Mouse (Mus musculus) forebrain, embryonic 14.5 days (tissue): ENCODE measurements around the gene Leap2. TPM values are rescaled to one million over a fixed set of nuclear protein-coding genes. Genes with fewer than 3 reads are reported as not detected.

Experiments
- ATAC-seq: fragments of 200-750 bp; cut with Nextera tagmentation; 2 replicates; pipeline ENCODE4 v1.8.0; 2017; ENCODE audit warnings: mild to moderate bottlenecking, moderate library complexity
- DNase-seq: peaks from one replicate; pipeline ENCODE4 v3.0.0-alpha.2; 2015; ENCODE audit warnings: low spot score
- H3K27ac ChIP-seq: fragments of 300-500 bp; sonication (generic); 2 replicates; pipeline ENCODE4 v1.5.1; 2014; ENCODE audit warnings: low read depth, mild to moderate bottlenecking, control low read depth, low read length, moderate library complexity
- H3K27me3 ChIP-seq: fragments of 300-500 bp; sonication (generic); replicated peaks from 2 replicates; pipeline ENCODE4 v1.6.1; 2014; ENCODE audit warnings: low read length, control low read depth, mixed read lengths; ENCODE audit not compliant: control insufficient read depth, insufficient read depth
- H3K36me3 ChIP-seq: fragments of 300-500 bp; sonication (generic); 2 replicates; pipeline ENCODE4 v1.6.1; 2014; ENCODE audit warnings: low read length, control low read depth; ENCODE audit not compliant: control insufficient read depth, insufficient read depth
- H3K4me1 ChIP-seq: fragments of 300-500 bp; sonication (generic); 2 replicates; pipeline ENCODE4 v1.6.1; 2014; ENCODE audit warnings: antibody characterized with exemption, low read length, control low read depth; ENCODE audit not compliant: control insufficient read depth, insufficient read depth
- H3K4me2 ChIP-seq: fragments of 300-500 bp; sonication (generic); 2 replicates; pipeline ENCODE4 v1.6.1; 2014; ENCODE audit warnings: mild to moderate bottlenecking, control low read depth, low read length
- H3K4me3 ChIP-seq: fragments of 300-500 bp; sonication (generic); 2 replicates; pipeline ENCODE4 v1.5.1; 2014; ENCODE audit warnings: low read depth, low read length, control low read depth
- H3K9ac ChIP-seq: fragments of 300-500 bp; sonication (generic); 2 replicates; pipeline ENCODE4 v1.6.1; 2014; ENCODE audit warnings: mild to moderate bottlenecking, low read length, control low read depth, moderate library complexity
- H3K9me3 ChIP-seq: fragments of 300-500 bp; sonication (generic); replicated peaks from 2 replicates; pipeline ENCODE4 v1.6.1; 2016; ENCODE audit warnings: low read length, control low read depth, mixed read lengths; ENCODE audit not compliant: control insufficient read depth
- WGBS: fragments of 180-500 bp; shearing (Covaris S2); extraction: QIAGEN DNeasy Blood & Tissue Kit; methylation state at CpG from one replicate; pipeline ENCODE4 v1.1.7; 2014; 5-methylcytosine and 5-hydroxymethylcytosine counted together
- polyA plus RNA-seq: library from polyadenylated mRNA; unstranded; fragments of >200 nt; fragmentation: Nextera tagmentation; extraction: Ambion mirVana; gene quantifications from 2 replicates; pipeline ENCODE4 v1.2.1, GENCODE M21; 2014

Leap2 gene
- polyA plus RNA-seq, 1 experiment from 2014 or later, result not detected

DNA sequence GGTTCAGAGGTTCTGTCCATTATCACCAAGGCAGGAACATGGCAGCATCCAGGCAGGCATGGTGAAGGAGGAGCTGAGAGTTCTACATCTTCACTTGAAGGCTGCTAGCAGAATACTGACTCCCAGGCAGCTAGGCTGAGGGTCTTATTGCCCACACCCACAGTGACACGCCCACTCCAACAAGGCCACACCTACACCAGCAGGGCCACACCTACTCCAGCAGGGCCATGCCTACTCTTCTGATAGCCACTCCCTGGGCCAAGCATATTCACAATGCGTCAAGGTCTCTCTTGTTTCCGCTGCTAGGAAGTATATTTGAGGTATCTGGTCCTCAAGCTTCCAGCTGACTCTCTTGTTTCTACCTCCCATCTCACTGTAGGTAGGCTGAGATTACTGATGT lies 36.0 kb upstream of the Leap2 start:
- 67% methylated on average over 3 of the region's 3 CpGs for WGBS
- no peaks in the 10 kb centered on the region for H3K36me3 ChIP-seq
- H3K9ac ChIP-seq, result no peak overlapping the region
- peaks cover 8% of the 10 kb centered on the region for H3K4me1 ChIP-seq
- H3K4me3 ChIP-seq, result no peak overlapping the region
- H3K27me3 ChIP-seq, result peaks cover 48% of the 10 kb centered on the region
- no peak overlapping the region for H3K27ac ChIP-seq
- ATAC-seq (no peak), DNase-seq (no peak)
- H3K9me3 ChIP-seq, result no peaks in the 10 kb centered on the region
- no peak overlapping the region for H3K4me2 ChIP-seq

DNA sequence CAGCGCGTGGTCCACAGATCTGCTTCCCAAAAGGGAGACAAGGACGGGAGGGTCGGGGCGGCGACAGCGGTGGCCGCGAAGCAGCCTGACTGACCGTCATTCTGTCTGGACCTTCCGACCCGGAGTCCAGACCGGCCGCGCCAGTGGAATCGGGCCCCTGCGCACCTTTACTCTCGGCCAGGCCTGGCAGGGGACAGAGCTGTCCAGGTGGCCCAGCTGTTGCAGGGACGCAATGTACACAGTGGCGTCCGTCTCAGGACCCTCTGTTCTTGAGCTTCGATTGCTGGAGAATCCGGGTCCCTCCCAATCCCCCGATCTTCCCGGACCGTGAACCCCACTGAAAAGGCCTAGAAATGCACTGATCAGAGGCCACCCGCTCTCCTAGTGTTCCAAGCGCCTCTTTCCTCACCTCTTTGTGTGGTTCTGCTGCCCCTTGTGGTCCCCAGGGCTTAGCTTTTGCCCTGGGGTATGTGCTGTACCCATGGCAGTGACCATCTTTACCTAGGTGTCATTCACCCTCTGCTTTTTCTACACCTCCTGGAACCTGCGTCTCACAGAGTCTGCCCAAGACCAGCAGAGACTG lies 34.5 kb upstream of the Leap2 start:
- Histone ChIP-seq H3K4me3 (peak overlapping the region; percentile 39), H3K4me1 (no peaks in the 10 kb centered on the region), H3K36me3 (no peaks in the 10 kb centered on the region), H3K9ac (peak overlapping the region; percentile 58), H3K27ac (no peak overlapping the region), H3K9me3 (no peaks in the 10 kb centered on the region), H3K4me2 (peak overlapping the region; percentile 78), H3K27me3 (peaks cover 33% of the 10 kb centered on the region)
- ATAC-seq (no peak), DNase-seq (no peak)
- 5% methylated on average over 29 of the region's 29 CpGs for WGBS

DNA sequence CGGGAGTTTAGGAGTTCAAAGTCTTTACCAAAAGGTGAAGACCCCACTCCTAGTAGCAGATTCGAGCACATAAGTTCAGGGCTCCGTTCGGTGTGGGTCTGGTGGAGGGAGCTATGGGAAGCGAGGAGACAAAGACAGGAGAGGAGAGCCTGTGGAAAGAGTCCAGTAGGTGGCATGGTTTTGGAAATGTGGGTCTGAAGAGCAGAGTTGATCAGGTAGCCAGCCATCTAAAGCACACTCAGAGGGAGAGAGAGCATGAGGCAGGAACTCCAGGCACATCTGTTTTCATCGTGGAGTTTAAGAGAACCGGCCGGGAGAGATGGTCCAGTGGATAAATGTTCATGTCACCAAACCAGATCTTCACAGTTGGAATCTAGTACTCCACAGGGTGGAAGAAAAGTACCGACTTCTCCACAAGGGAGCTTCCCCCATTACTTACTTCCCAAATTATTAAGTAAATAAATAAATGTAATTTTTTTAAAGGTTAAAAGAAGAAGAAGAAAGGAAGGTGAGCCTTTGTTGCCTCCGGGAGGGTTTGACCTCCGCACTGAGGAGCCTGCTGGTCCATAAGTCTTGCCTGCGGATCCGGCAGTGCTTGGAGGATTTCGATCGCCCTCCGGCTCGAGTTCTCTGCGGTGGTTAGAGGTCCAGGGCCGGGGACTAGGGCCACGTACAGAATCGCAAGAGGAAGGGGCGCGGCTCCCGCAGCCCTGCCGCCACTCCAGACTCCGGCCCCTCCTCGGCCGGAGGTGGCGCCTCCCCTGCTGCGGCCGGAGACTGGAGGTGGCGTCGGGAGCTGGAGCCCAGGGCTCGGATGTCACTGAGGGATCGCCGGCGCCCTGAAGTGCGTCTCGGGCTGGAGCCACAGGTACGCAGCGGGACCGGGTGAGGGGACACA lies 33.8 kb upstream of the Leap2 start, which contains the start of the genes Gm10447 and Shroom1:
Gm10447 (minus strand) TSS at position 637 of the 898 bp plus-strand sequence.
Shroom1 (plus strand) TSS at position 732 of the 898 bp plus-strand sequence.
- H3K36me3 ChIP-seq, result no peaks in the 10 kb centered on the region
- peaks cover 28% of the 10 kb centered on the region for H3K27me3 ChIP-seq
- no peaks in the 10 kb centered on the region for H3K9me3 ChIP-seq
- no peak within 1 kb of the TSS for H3K27ac ChIP-seq
- DNase-seq, result peak; percentile 31
- peak within 1 kb of the TSS; percentile 39 for H3K4me3 ChIP-seq
- H3K4me1 ChIP-seq, result no peaks in the 10 kb centered on the region
- peak; percentile 50; the same call in 1 of the 2 replicates for ATAC-seq
- H3K9ac ChIP-seq, result peak within 1 kb of the TSS; percentile 58
- H3K4me2 ChIP-seq, result peak within 1 kb of the TSS; percentile 78
- 3% methylated on average over 41 of the region's 42 CpGs for WGBS

DNA sequence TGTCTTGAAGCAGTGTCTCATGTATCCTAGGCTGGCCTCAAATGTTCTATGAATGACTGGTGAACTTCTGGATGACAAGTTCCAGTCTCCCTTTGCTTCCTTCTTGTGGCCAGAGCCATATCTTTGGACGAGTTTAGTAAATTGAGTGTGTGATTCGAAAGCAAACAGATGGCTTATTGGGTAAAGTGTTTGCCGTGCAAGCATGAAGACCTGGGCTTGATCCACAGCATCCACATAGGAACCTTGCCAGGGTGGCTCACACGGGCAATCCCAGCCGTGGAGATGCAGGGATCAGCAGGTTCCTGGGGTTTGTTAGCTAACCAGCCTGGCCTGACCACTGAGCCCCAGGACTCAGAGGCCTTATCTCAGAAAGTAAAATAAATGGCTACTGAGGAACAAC lies 30.1 kb upstream of the Leap2 start:
- ATAC-seq (no peak), DNase-seq (no peak)
- no peak overlapping the region for H3K4me2 ChIP-seq
- peaks cover 17% of the 10 kb centered on the region for H3K27me3 ChIP-seq
- no peaks in the 10 kb centered on the region for H3K36me3 ChIP-seq
- H3K4me3 ChIP-seq, result no peak overlapping the region
- no peak overlapping the region for H3K27ac ChIP-seq
- H3K4me1 ChIP-seq, result no peaks in the 10 kb centered on the region
- no peaks in the 10 kb centered on the region for H3K9me3 ChIP-seq
- no peak overlapping the region for H3K9ac ChIP-seq
- 86% methylated on average over 5 of the region's 5 CpGs for WGBS

DNA sequence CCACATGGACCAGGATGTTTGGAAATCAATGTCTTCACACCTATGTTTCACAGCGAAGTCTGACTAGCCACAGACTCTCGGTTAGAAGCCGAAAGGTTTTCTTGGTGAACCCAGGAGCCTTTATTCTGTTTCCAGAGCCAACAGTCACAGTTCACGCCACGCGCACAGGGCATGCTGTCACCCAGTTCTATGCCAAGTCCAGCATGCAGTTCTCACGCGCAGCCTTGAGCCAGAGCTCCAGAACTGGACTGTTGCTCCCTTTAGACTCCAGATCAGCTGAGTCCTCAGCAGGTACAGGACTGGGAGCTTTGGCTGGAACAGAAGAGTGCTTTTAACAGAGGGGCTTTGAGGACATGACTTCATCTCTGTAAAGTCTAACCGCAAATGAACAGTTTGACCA lies 29.4 kb upstream of the Leap2 start:
- WGBS, result 94% methylated on average over 9 of the region's 9 CpGs
- no peaks in the 10 kb centered on the region for H3K4me1 ChIP-seq
- no peak overlapping the region for H3K9ac ChIP-seq
- ATAC-seq, result no peak
- peaks cover 10% of the 10 kb centered on the region for H3K27me3 ChIP-seq
- no peak overlapping the region for H3K27ac ChIP-seq
- H3K36me3 ChIP-seq, result no peaks in the 10 kb centered on the region
- DNase-seq, result no peak
- no peak overlapping the region for H3K4me3 ChIP-seq
- H3K4me2 ChIP-seq, result no peak overlapping the region
- no peaks in the 10 kb centered on the region for H3K9me3 ChIP-seq

DNA sequence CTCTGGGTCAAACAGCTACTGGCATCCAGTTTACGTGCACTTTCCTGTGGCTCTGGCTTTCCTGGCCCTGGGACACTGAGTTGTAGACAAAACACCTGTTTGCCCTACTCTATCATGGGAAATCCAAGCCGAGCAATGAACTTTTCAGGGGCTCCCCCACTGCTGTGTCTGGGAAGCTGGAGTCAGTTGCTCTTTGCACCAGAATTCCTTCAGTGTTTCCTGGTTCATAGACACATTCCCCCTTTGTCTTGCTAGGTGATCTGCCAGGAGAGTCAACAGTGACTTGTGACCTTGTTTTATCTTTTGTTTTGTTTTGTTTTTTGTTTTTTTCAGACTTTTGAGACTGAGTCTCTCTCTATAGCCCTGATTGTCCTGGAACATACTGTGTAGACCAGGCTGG lies 28.4 kb upstream of the Leap2 start:
- WGBS, result 88% methylated on average over 2 of the region's 2 CpGs
- Histone ChIP-seq H3K4me1 (no peaks in the 10 kb centered on the region), H3K36me3 (no peaks in the 10 kb centered on the region), H3K9me3 (no peaks in the 10 kb centered on the region), H3K27me3 (peaks cover 2% of the 10 kb centered on the region; the same call in 1 of the 2 replicates), H3K4me2 (no peak overlapping the region), H3K4me3 (no peak overlapping the region), H3K27ac (no peak overlapping the region), H3K9ac (no peak overlapping the region)
- DNase-seq (no peak), ATAC-seq (no peak)

DNA sequence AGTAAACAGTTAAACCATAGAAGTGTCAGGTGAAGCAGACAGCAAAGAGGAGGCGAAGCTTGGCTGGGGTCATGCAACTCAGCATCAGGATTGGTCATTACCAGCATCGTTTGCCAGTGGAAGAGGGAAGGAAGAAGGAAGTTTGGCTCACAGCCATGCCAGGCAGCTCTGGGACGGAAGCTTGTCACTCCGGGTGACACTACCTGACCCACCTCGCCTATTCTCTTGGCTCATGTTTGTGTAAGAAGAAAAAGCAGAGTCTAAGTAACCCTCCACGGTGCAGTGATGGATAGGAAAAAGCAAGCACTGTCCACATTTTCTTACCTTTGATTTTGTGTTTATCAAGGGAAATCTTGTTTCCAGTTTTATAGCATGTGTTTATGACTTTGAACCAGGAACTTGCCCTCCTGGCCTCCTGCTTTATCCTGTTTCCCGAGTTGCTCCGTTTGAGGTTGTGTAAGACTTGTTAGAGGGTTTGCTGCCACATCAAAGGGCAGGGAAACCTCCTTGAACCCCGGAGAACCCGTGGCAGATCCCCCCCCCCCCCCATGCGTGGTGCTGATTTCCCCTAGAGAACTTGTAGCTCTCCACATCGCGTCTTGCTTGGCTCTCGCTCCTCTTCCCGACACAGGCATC lies 27.2 kb upstream of the Leap2 start:
- no peak for ATAC-seq
- H3K9ac ChIP-seq, result no peak overlapping the region

DNA sequence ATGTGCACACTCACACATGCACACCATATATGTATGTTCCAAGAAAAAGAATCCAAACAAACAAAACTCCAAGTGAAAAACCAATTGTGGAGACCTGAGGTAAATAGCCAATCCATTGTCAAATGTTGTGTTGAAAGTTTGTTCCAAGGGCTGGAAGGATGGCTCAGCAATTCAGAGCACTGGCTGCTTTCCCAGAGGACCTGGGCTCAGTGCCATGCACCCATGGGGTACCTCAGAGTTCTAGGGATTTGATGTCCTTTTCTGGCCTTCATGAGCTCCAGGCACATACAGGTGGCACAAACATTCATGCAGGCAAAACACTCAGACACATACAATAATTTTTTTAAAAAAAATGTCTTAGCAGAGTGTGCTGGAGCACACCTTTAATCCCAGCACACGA lies 25.6 kb upstream of the Leap2 start:
- no peak overlapping the region for H3K9ac ChIP-seq
- H3K4me1 ChIP-seq, result no peaks in the 10 kb centered on the region
- no peaks in the 10 kb centered on the region for H3K36me3 ChIP-seq
- no peaks in the 10 kb centered on the region for H3K27me3 ChIP-seq
- no peak for DNase-seq
- WGBS, result 83% methylated on average over 1 of the region's 1 CpGs
- H3K4me3 ChIP-seq, result no peak overlapping the region
- ATAC-seq, result no peak
- no peaks in the 10 kb centered on the region for H3K9me3 ChIP-seq
- no peak overlapping the region for H3K4me2 ChIP-seq
- no peak overlapping the region for H3K27ac ChIP-seq

More for the DNA sequence above, 27.2 kb upstream of the Leap2 start:
- no peak overlapping the region for H3K4me3 ChIP-seq
- 67% methylated on average over 15 of the region's 15 CpGs for WGBS
- no peaks in the 10 kb centered on the region for H3K4me1 ChIP-seq
- no peaks in the 10 kb centered on the region for H3K27me3 ChIP-seq
- DNase-seq, result no peak
- H3K9me3 ChIP-seq, result no peaks in the 10 kb centered on the region
- no peak overlapping the region for H3K27ac ChIP-seq
- H3K36me3 ChIP-seq, result no peaks in the 10 kb centered on the region
- H3K4me2 ChIP-seq, result no peak overlapping the region
